Mouse (Mus musculus) MEL (cell line): ENCODE measurements at regions not wholly inside any gene's neighbourhood (a gene's known extent, or its start where the extent isn't known, plus 50 kb on each side); places are given as distances from the start of the nearest gene placed in this dataset.

ENCODE experiments used
- DNase-seq: peaks from one replicate; pipeline ENCODE4 v3.0.0; 2011; ENCODE audit warnings: low read depth, low spot score
- H3K27ac ChIP-seq: 2 replicates; pipeline ENCODE4 v1.5.1; 2012; ENCODE audit warnings: low read depth, mild to moderate bottlenecking, control low read depth, low read length, moderate library complexity; ENCODE audit not compliant: control insufficient read depth
- H3K27me3 ChIP-seq, 2 experiments: fragments of 150-350 bp in 1 of 2; sonication (generic) in 1 of 2; 2 replicates each; pipeline ENCODE4 v1.6.1; 2012; ENCODE audit warnings: low read length in 2 of 2, mild to moderate bottlenecking in 2 of 2, improper control_type of control experiment in 1 of 2, moderate library complexity in 1 of 2; ENCODE audit not compliant: insufficient read depth in 2 of 2, control insufficient read depth in 1 of 2
- H3K36me3 ChIP-seq, 2 experiments: 2 replicates each; pipeline ENCODE4 v1.6.1; 2012 to 2014; ENCODE audit warnings: low read length in 2 of 2, improper control_type of control experiment in 1 of 2, inconsistent platforms in 1 of 2, mild to moderate bottlenecking in 1 of 2; ENCODE audit not compliant: insufficient read depth in 2 of 2, control insufficient read depth in 1 of 2
- H3K4me1 ChIP-seq, 2 experiments: fragments of 150-350 bp in 1 of 2; sonication (generic) in 1 of 2; 2 replicates each; pipeline ENCODE4 v1.6.1; 2012; ENCODE audit warnings: low read length in 2 of 2, improper control_type of control experiment in 1 of 2, mild to moderate bottlenecking in 1 of 2; ENCODE audit not compliant: insufficient read depth in 2 of 2, control insufficient read depth in 1 of 2
- H3K4me3 ChIP-seq, 2 experiments: fragments of 150-350 bp in 1 of 2; sonication (generic) in 1 of 2; 2 replicates each; pipeline ENCODE4 v1.5.1; 2012; ENCODE audit warnings: low read depth in 2 of 2, low read length in 2 of 2, mild to moderate bottlenecking in 2 of 2, moderate library complexity in 2 of 2, control low read depth in 1 of 2, improper control_type of control experiment in 1 of 2; ENCODE audit not compliant: control insufficient read depth in 1 of 2, insufficient read depth in 1 of 2
- H3K79me2 ChIP-seq: 2 replicates; pipeline ENCODE4 v1.6.1; 2012; ENCODE audit warnings: mild to moderate bottlenecking, low read length, moderate library complexity; ENCODE audit not compliant: control insufficient read depth, poor library complexity, insufficient read depth
- H3K9ac ChIP-seq: 2 replicates; pipeline ENCODE4 v1.6.1; 2012; ENCODE audit warnings: low read depth, mild to moderate bottlenecking, control low read depth, low read length, moderate library complexity; ENCODE audit not compliant: control insufficient read depth, poor library complexity, severe bottlenecking
- H3K9me3 ChIP-seq: fragments of 150-350 bp; sonication (generic); replicated peaks from 2 replicates; pipeline ENCODE4 v1.6.1; 2012; ENCODE audit warnings: mild to moderate bottlenecking, low read length, improper control_type of control experiment, moderate library complexity; ENCODE audit not compliant: insufficient read depth
- CHD1 ChIP-seq: IDR thresholded peaks from 2 replicates; pipeline ENCODE4 v1.6.1; 2012; ENCODE audit warnings: low read depth, mild to moderate bottlenecking, inconsistent platforms, low read length, improper control_type of control experiment
- CHD2 ChIP-seq: IDR thresholded peaks from 2 replicates; pipeline ENCODE4 v1.6.1; 2011; ENCODE audit warnings: low read length, improper control_type of control experiment
- CTCF ChIP-seq, 3 experiments: IDR thresholded peaks in 2 of 3; conservative IDR thresholded peaks in 1 of 3; 2 replicates each; pipeline ENCODE4 v1.5.1; 2011 to 2012; ENCODE audit warnings: low read length in 3 of 3, low read depth in 2 of 3, mild to moderate bottlenecking in 2 of 3, improper control_type of control experiment in 1 of 3, inconsistent platforms in 1 of 3, mixed read lengths in 1 of 3, moderate library complexity in 1 of 3; ENCODE audit not compliant: control insufficient read depth in 1 of 3, insufficient read depth in 1 of 3, poor library complexity in 1 of 3, severe bottlenecking in 1 of 3
- E2F4 ChIP-seq: IDR thresholded peaks from 2 replicates; pipeline ENCODE4 v1.6.1; 2011; ENCODE audit warnings: low read depth, low read length, improper control_type of control experiment, borderline replicate concordance
- ELF1 ChIP-seq: IDR thresholded peaks from 2 replicates; pipeline ENCODE4 v1.6.1; 2014; ENCODE audit warnings: low read depth, mild to moderate bottlenecking, inconsistent platforms, low read length, improper control_type of control experiment, moderate library complexity
- ETS1 ChIP-seq: IDR thresholded peaks from 2 replicates; pipeline ENCODE4 v1.6.1; 2012; ENCODE audit warnings: low read depth, mild to moderate bottlenecking, inconsistent platforms, low read length, improper control_type of control experiment, moderate library complexity
- GABPA ChIP-seq: IDR thresholded peaks from 2 replicates; pipeline ENCODE4 v1.6.1; 2012; ENCODE audit warnings: low read depth, mild to moderate bottlenecking, inconsistent platforms, low read length, improper control_type of control experiment, moderate library complexity
- HCFC1 ChIP-seq: IDR thresholded peaks from 2 replicates; pipeline ENCODE4 v1.6.1; 2012; ENCODE audit warnings: low read depth, mild to moderate bottlenecking, inconsistent platforms, low read length, improper control_type of control experiment, moderate library complexity
- JUND ChIP-seq: IDR thresholded peaks from 2 replicates; pipeline ENCODE4 v1.6.1; 2011; ENCODE audit warnings: low read depth, mild to moderate bottlenecking, improper control_type of control experiment, low read length
- KAT2A ChIP-seq: conservative IDR thresholded peaks from 2 replicates; pipeline ENCODE4 v1.6.1; 2012; ENCODE audit warnings: low read depth, low read length, improper control_type of control experiment, inconsistent platforms
- MAFK ChIP-seq: IDR thresholded peaks from 2 replicates; pipeline ENCODE4 v1.6.1; 2011; ENCODE audit warnings: low read depth, mild to moderate bottlenecking, low read length, improper control_type of control experiment, borderline replicate concordance
- MAX ChIP-seq: IDR thresholded peaks from 2 replicates; pipeline ENCODE4 v1.6.1; 2011; ENCODE audit warnings: low read length, improper control_type of control experiment
- MAZ ChIP-seq: IDR thresholded peaks from 2 replicates; pipeline ENCODE4 v1.6.1; 2012; ENCODE audit warnings: low read depth, mild to moderate bottlenecking, inconsistent platforms, low read length, improper control_type of control experiment
- MYB ChIP-seq: IDR thresholded peaks from 2 replicates; pipeline ENCODE4 v1.6.1; 2011; ENCODE audit warnings: mild to moderate bottlenecking, low read depth, low read length, improper control_type of control experiment
- MYC ChIP-seq: IDR thresholded peaks from 2 replicates; pipeline ENCODE4 v1.6.1; 2011; ENCODE audit warnings: low read depth, mild to moderate bottlenecking, low read length, improper control_type of control experiment, moderate library complexity
- NRF1 ChIP-seq: IDR thresholded peaks from 2 replicates; pipeline ENCODE4 v1.6.1; 2014; ENCODE audit warnings: low read depth, mild to moderate bottlenecking, inconsistent platforms, low read length, improper control_type of control experiment, moderate library complexity; ENCODE audit not compliant: poor library complexity, insufficient read depth, severe bottlenecking
- POLR2AphosphoS2 ChIP-seq: IDR thresholded peaks from 2 replicates; pipeline ENCODE4 v1.6.1; 2011; ENCODE audit warnings: low read length, improper control_type of control experiment
- POLR2AphosphoS5 ChIP-seq: IDR thresholded peaks from 2 replicates; pipeline ENCODE4 v1.6.1; 2012; ENCODE audit warnings: low read depth, borderline replicate concordance, mild to moderate bottlenecking, inconsistent platforms, low read length, moderate library complexity, mixed read lengths
- RAD21 ChIP-seq: IDR thresholded peaks from 2 replicates; pipeline ENCODE4 v1.6.1; 2011; ENCODE audit warnings: mild to moderate bottlenecking, low read depth, low read length, improper control_type of control experiment
- SMC3 ChIP-seq: IDR thresholded peaks from 2 replicates; pipeline ENCODE4 v1.6.1; 2011; ENCODE audit warnings: low read depth, low read length, improper control_type of control experiment
- TAL1 ChIP-seq: IDR thresholded peaks from 2 replicates; pipeline ENCODE4 v1.6.1; 2012; ENCODE audit warnings: mild to moderate bottlenecking, inconsistent platforms, low read length, moderate library complexity, mixed read lengths
- TBP ChIP-seq: IDR thresholded peaks from 2 replicates; pipeline ENCODE4 v1.8.0; 2011; ENCODE audit warnings: low read depth, low read length, improper control_type of control experiment
- USF1 ChIP-seq: IDR thresholded peaks from 2 replicates; pipeline ENCODE4 v1.6.1; 2014; ENCODE audit warnings: low read depth, mild to moderate bottlenecking, inconsistent platforms, low read length, improper control_type of control experiment, moderate library complexity
- ZC3H11A ChIP-seq: IDR thresholded peaks from 2 replicates; pipeline ENCODE4 v1.6.1; 2012; ENCODE audit warnings: low read depth, mild to moderate bottlenecking, inconsistent platforms, low read length, improper control_type of control experiment
- ZKSCAN1 ChIP-seq: IDR thresholded peaks from 2 replicates; pipeline ENCODE4 v1.6.1; 2012; ENCODE audit warnings: low read depth, mild to moderate bottlenecking, inconsistent platforms, low read length, improper control_type of control experiment, moderate library complexity
- ZMIZ1 ChIP-seq: IDR thresholded peaks from 2 replicates; pipeline ENCODE4 v1.6.1; 2012; ENCODE audit warnings: low read depth, mild to moderate bottlenecking, inconsistent platforms, low read length, improper control_type of control experiment, moderate library complexity

GRCm38 (mm10) chr12:110120141-110120540, 158.7 kb upstream of the Dio3 start:
- no peaks in the 10 kb centered on the region for H3K4me1 ChIP-seq
- H3K9ac ChIP-seq, result no peak overlapping the region
- no peaks in the 10 kb centered on the region for H3K36me3 ChIP-seq
- H3K9me3 ChIP-seq, result no peaks in the 10 kb centered on the region
- no peak overlapping the region for H3K4me3 ChIP-seq
- no peak for DNase-seq
- H3K27ac ChIP-seq, result no peak overlapping the region
- TF ChIP-seq TBP (no peak), ZMIZ1 (no peak), MAFK (no peak), TAL1 (no peak), CTCF (IDR thresholded peaks at IDR 0.05 in 2 of 3, conservative IDR thresholded peaks at IDR 0.05 in 1 of 3; ENCODE audit: control insufficient read depth in 1 of 3, insufficient read depth in 1 of 3, low read depth in 2 of 3, low read length in 3 of 3, poor library complexity in 1 of 3, severe bottlenecking in 1 of 3) (no peak), MYB (no peak), MAX (no peak), CHD2 (no peak), E2F4 (no peak), USF1 (no peak), POLR2AphosphoS2 (no peak)
- TF ChIP-seq, all 39 proteins: peak for 0
- Histone ChIP-seq H3K27me3 (no peaks in the 10 kb centered on the region), H3K79me2 (no peaks in the 10 kb centered on the region)

- no peak overlapping the region for H3K9ac ChIP-seq
- H3K27ac ChIP-seq, result no peak overlapping the region
- H3K4me1 ChIP-seq, result no peaks in the 10 kb centered on the region
- no peaks in the 10 kb centered on the region for H3K9me3 ChIP-seq
- no peak overlapping the region for H3K4me3 ChIP-seq
- H3K27me3 ChIP-seq, result no peaks in the 10 kb centered on the region
- DNase-seq, result no peak
- no peaks in the 10 kb centered on the region for H3K36me3 ChIP-seq
- no peaks in the 10 kb centered on the region for H3K79me2 ChIP-seq
- TF ChIP-seq ZC3H11A, result no peak
- no peak for TF ChIP-seq RAD21
- TF ChIP-seq HCFC1, result no peak
- no peak for TF ChIP-seq CHD1
- no peak for TF ChIP-seq ETS1
- TF ChIP-seq MAZ, result no peak
- no peak for TF ChIP-seq GABPA
- no peak for TF ChIP-seq NRF1
- no peak for TF ChIP-seq MAX
- TF ChIP-seq ZKSCAN1, result no peak
- no peak for TF ChIP-seq USF1
- no peak for TF ChIP-seq ELF1
- no peak for TF ChIP-seq SMC3
- TF ChIP-seq POLR2AphosphoS5, result no peak
- TF ChIP-seq KAT2A, result no peak
- no peak for TF ChIP-seq MYC
- TF ChIP-seq JUND, result no peak
- TF ChIP-seq CTCF (IDR thresholded peaks at IDR 0.05 in 2 of 3, conservative IDR thresholded peaks at IDR 0.05 in 1 of 3; ENCODE audit: control insufficient read depth in 1 of 3, insufficient read depth in 1 of 3, low read depth in 2 of 3, low read length in 3 of 3, poor library complexity in 1 of 3, severe bottlenecking in 1 of 3), result no peak
- no peak for TF ChIP-seq E2F4
- no peak for TF ChIP-seq MAFK
- TF ChIP-seq, all 39 proteins: peak for 0
Observed at GRCm38 (mm10) chr12:110122976-110123375, 155.9 kb upstream of the Dio3 start.
